Comparison of ENCODE assay signal across 21 mouse cellular contexts in genomic region chr6:147097346-147097929, GRCm38 (mm10). TPM values are rescaled to one million over a fixed set of nuclear protein-coding genes. Genes with fewer than 3 reads are reported as not detected.
DNase-seq lines count a peak whose midpoint lies in the region; ATAC-seq and TF ChIP-seq lines count a peak whose summit lies in the region.
"Had no signal": no experiment of that assay in that cellular context is flagged by ENCODE, and none has a peak within 500 bp of the region (broad histone marks: within the 10 kb centered on the region; RNA-seq: fewer than 3 reads in every experiment).

No protein-coding gene starts in this region.

- no peak overlapping the region for H3K4me3 ChIP-seq in heart, embryonic 13.5 days
- H3K4me3 ChIP-seq in spleen, adult 2 months (ENCODE audit: extremely low read depth, insufficient read depth, insufficient read length): no peak overlapping the region
- no peak overlapping the region for H3K4me3 ChIP-seq in embryonic facial prominence, embryonic 10.5 days
- no peak overlapping the region for H3K4me3 ChIP-seq in cerebellum, adult 2 months (replicated peaks; ENCODE audit: insufficient read depth, low read depth, low read length)
- H3K4me3 ChIP-seq: hindbrain, embryonic 12.5 days; left cerebral cortex, adult 2 months; liver, embryonic 12.5 days; midbrain, embryonic 13.5 days; neural tube, embryonic 13.5 days had no signal

- DNase-seq in heart, postnatal 10 days: no peak
- DNase-seq in spleen, adult 2 months (ENCODE audit: low read depth in 1 of 2, low spot score in 2 of 2): no peak
- DNase-seq in spleen, postnatal 4 days (ENCODE audit: low spot score in 2 of 2): no peak
- DNase-seq in embryonic facial prominence, embryonic 10.5 days (ENCODE audit: low spot score): peak; percentile 22
- peak; percentile 28 for DNase-seq in thymus, postnatal 25 days
- DNase-seq in cerebellum, adult 2 months: no peak
- DNase-seq in left cerebral cortex, adult 11 months (ENCODE audit: low spot score): no peak
- DNase-seq: cerebellum, adult 8-10 months; gastrocnemius, postnatal 25 days; kidney, adult 9 months; kidney, postnatal 36 days; lung, embryonic 14.5 days; right cerebral cortex, adult 18-20 months had no signal

- no peak overlapping the region for H3K27ac ChIP-seq in heart, embryonic 13.5 days (replicated peaks)
- H3K27ac ChIP-seq in spleen, adult 2 months (ENCODE audit: insufficient read depth, low read length): peak overlapping the region; percentile 65
- no peak overlapping the region for H3K27ac ChIP-seq in embryonic facial prominence, embryonic 10.5 days (replicated peaks)
- H3K27ac ChIP-seq in cerebellum, adult 2 months (ENCODE audit: insufficient read depth, low read length): no peak overlapping the region
- H3K27ac ChIP-seq: hindbrain, embryonic 12.5 days; left cerebral cortex, adult 2 months; liver, embryonic 12.5 days; macrophage; midbrain, embryonic 13.5 days; neural tube, embryonic 13.5 days had no signal

- intact Hi-C loops in heart, postnatal 10 days (cut with DNase I): no loop called here

- TF ChIP-seq CTCF in spleen, adult 2 months (IDR thresholded peaks at IDR 0.05; ENCODE audit: extremely low read depth, insufficient read depth, insufficient read length, insufficient replicate concordance): no peak
- TF ChIP-seq CTCF in cerebellum, adult 2 months (IDR thresholded peaks at IDR 0.05; ENCODE audit: borderline replicate concordance, insufficient read depth, low read depth, low read length): no peak

- no peak for ATAC-seq in heart, embryonic 13.5 days (ENCODE audit: extremely low read depth, insufficient number of reproducible peaks, low FRiP score, low TSS enrichment)
- ATAC-seq: forebrain, embryonic 16.5 days; liver, embryonic 12.5 days; midbrain, embryonic 13.5 days had no signal

- peaks cover 39% of the 10 kb centered on the region for H3K36me3 ChIP-seq in heart, embryonic 13.5 days
- H3K36me3 ChIP-seq in spleen, adult 2 months (ENCODE audit: control insufficient read depth, insufficient read depth, low read length): peaks cover 4% of the 10 kb centered on the region
- peaks cover 44% of the 10 kb centered on the region for H3K36me3 ChIP-seq in embryonic facial prominence, embryonic 10.5 days (replicated peaks)

- 42% methylated on average over 8 of the region's 8 CpGs for WGBS in heart, embryonic 13.5 days
- 20% methylated on average over 8 of the region's 8 CpGs for WGBS in spleen, adult 2 months
- 36% methylated on average over 8 of the region's 8 CpGs for WGBS in embryonic facial prominence, embryonic 10.5 days
- WGBS in cerebellum, adult 2 months: 53% methylated on average over 8 of the region's 8 CpGs

- H3K9me3 ChIP-seq in heart, embryonic 13.5 days: 0 out of 2 replicates have a peak, but pooled peaks cover 4% of the 10 kb centered on the region
- no peaks in the 10 kb centered on the region for H3K9me3 ChIP-seq in embryonic facial prominence, embryonic 10.5 days
- H3K9me3 ChIP-seq: hindbrain, embryonic 12.5 days; liver, embryonic 12.5 days; midbrain, embryonic 13.5 days; neural tube, embryonic 13.5 days had no signal

- TF ChIP-seq POLR2A in spleen, adult 2 months (IDR thresholded peaks at IDR 0.05; ENCODE audit: low read depth, low read length): no peak
- no peak for TF ChIP-seq POLR2A in cerebellum, adult 2 months (IDR thresholded peaks at IDR 0.05; ENCODE audit: borderline replicate concordance, insufficient read depth, low read length)

- no peak overlapping the region; the same call in 1 of the 2 replicates for H3K4me2 ChIP-seq in heart, embryonic 13.5 days
- H3K4me2 ChIP-seq: hindbrain, embryonic 12.5 days; liver, embryonic 12.5 days; lung, embryonic 14.5 days; midbrain, embryonic 13.5 days; neural tube, embryonic 13.5 days had no signal

- H3K9ac ChIP-seq in heart, embryonic 13.5 days: peak overlapping the region; percentile 9; the same call in 1 of the 2 replicates
- H3K9ac ChIP-seq: hindbrain, embryonic 12.5 days; liver, embryonic 12.5 days; lung, embryonic 14.5 days; midbrain, embryonic 13.5 days; neural tube, embryonic 13.5 days had no signal

- H3K27me3 ChIP-seq in heart, embryonic 13.5 days (replicated peaks): no peaks in the 10 kb centered on the region
- H3K27me3 ChIP-seq in spleen, adult 2 months (ENCODE audit: control insufficient read depth, insufficient read depth, low read length): no peaks in the 10 kb centered on the region
- no peaks in the 10 kb centered on the region for H3K27me3 ChIP-seq in embryonic facial prominence, embryonic 10.5 days (replicated peaks; ENCODE audit: low read depth, poor library complexity, severe bottlenecking)
- H3K27me3 ChIP-seq in cerebellum, adult 2 months (ENCODE audit: control insufficient read depth, insufficient read depth, low read length): no peaks in the 10 kb centered on the region
- H3K27me3 ChIP-seq: hindbrain, embryonic 12.5 days; liver, embryonic 12.5 days; midbrain, embryonic 13.5 days; neural tube, embryonic 13.5 days had no signal

- peaks cover 55% of the 10 kb centered on the region for H3K4me1 ChIP-seq in heart, embryonic 13.5 days
- H3K4me1 ChIP-seq in spleen, adult 2 months (ENCODE audit: control insufficient read depth, insufficient read depth, insufficient read length): peaks cover 31% of the 10 kb centered on the region; the same call in 1 of the 2 replicates
- H3K4me1 ChIP-seq in embryonic facial prominence, embryonic 10.5 days: peaks cover 38% of the 10 kb centered on the region
- H3K4me1 ChIP-seq in cerebellum, adult 2 months (ENCODE audit: control insufficient read depth, insufficient read depth, low read length): peaks cover 28% of the 10 kb centered on the region

RNA-seq across cellular contexts. Expression of gene Klhl42, which starts 6.3 kb away (rescaled TPM):
- polyA plus RNA-seq in heart, embryonic 13.5 days (2015; fragmentation: Nextera tagmentation; extraction: Ambion mirVana): 3.6 and 3.9 TPM in 2 replicates
- total RNA-seq in heart, postnatal 10 days (2021): 1 to 10 TPM; 8.5 to 9.5 TPM
- polyA plus RNA-seq in spleen, adult 2 months (2012; rRNA removed): 14.3 and 21.0 TPM in 2 replicates
- polyA plus RNA-seq in embryonic facial prominence, embryonic 10.5 days (2016; fragmentation: Nextera tagmentation; extraction: Ambion mirVana): 6.5 and 6.8 TPM in 2 replicates
- polyA plus RNA-seq in cerebellum, adult 2 months (2012; rRNA removed): 16.5 and 17.2 TPM in 2 replicates

RNA-seq across cellular contexts. Expression of gene Mansc4, which starts 10.6 kb away (rescaled TPM):
- polyA plus RNA-seq in heart, embryonic 13.5 days (2015; fragmentation: Nextera tagmentation; extraction: Ambion mirVana): 0.48 and 0.51 TPM in 2 replicates
- total RNA-seq in heart, postnatal 10 days (2021): not detected
- 0.42 and 0.61 TPM in 2 replicates for polyA plus RNA-seq in spleen, adult 2 months (2012; rRNA removed)
- 0.62 and 2.0 TPM in 2 replicates for polyA plus RNA-seq in embryonic facial prominence, embryonic 10.5 days (2016; fragmentation: Nextera tagmentation; extraction: Ambion mirVana)
- 0.19 and 0.21 TPM in 2 replicates for polyA plus RNA-seq in cerebellum, adult 2 months (2012; rRNA removed)
- total RNA-seq: gastrocnemius, postnatal 25 days; left cerebral cortex, adult 2 months had no signal
- polyA plus RNA-seq: macrophage had no signal

RNA-seq across cellular contexts. Expression of gene Mrps35, which starts 54.9 kb away (rescaled TPM):
- 123 and 139 TPM in 2 replicates for polyA plus RNA-seq in heart, embryonic 13.5 days (2015; fragmentation: Nextera tagmentation; extraction: Ambion mirVana)
- 100 to 1,000 TPM; 145 to 150 TPM for total RNA-seq in heart, postnatal 10 days (2021)
- polyA plus RNA-seq in spleen, adult 2 months (2012; rRNA removed): 4.1 and 4.7 TPM in 2 replicates
- 109 and 122 TPM in 2 replicates for polyA plus RNA-seq in embryonic facial prominence, embryonic 10.5 days (2016; fragmentation: Nextera tagmentation; extraction: Ambion mirVana)
- polyA plus RNA-seq in cerebellum, adult 2 months (2012; rRNA removed): 41.7 and 41.9 TPM in 2 replicates

Comparison
In these comparisons a context has a peak if more than half of its experiments do, and no peak if none do; other contexts are left out.
1. DNase-seq: peak in embryonic facial prominence, embryonic 10.5 days (single experiment) and thymus, postnatal 25 days (single experiment); none in heart, postnatal 10 days (0 of 2), spleen, adult 2 months (0 of 2), spleen, postnatal 4 days (0 of 2), cerebellum, adult 2 months (0 of 2) and left cerebral cortex, adult 11 months (single experiment).